Mouse (Mus musculus) C2C12 (cell line): ENCODE data around the gene Tspo2. TPM values are rescaled to one million over a fixed set of nuclear protein-coding genes. Genes with fewer than 3 reads are reported as not detected.

ENCODE experiments used
- H3K27me3 ChIP-seq: one replicate; pipeline ENCODE4 v1.6.1; 2011; ENCODE audit not compliant: control insufficient read depth, insufficient read depth, insufficient read length
- H3K36me3 ChIP-seq: one replicate; pipeline ENCODE4 v1.6.1; 2011; ENCODE audit not compliant: control insufficient read depth, insufficient read depth
- H3K4me3 ChIP-seq: one replicate; pipeline ENCODE4 v1.5.1; 2011; ENCODE audit warnings: mild to moderate bottlenecking, control low read depth; ENCODE audit not compliant: poor library complexity, insufficient read depth, severe bottlenecking
- H3K79me2 ChIP-seq: one replicate; pipeline ENCODE4 v1.6.1; 2011; ENCODE audit not compliant: control insufficient read depth, insufficient read depth
- H3K79me3 ChIP-seq: one replicate; pipeline ENCODE4 v1.6.1; 2011; ENCODE audit warnings: low read depth, control low read depth
- H3ac ChIP-seq: one replicate; pipeline ENCODE3; 2011; ENCODE audit warnings: low read depth; ENCODE audit not compliant: control insufficient read depth, insufficient read length
- CEBPB ChIP-seq: IDR thresholded peaks from one replicate; pipeline ENCODE4 v1.6.1; 2011; ENCODE audit warnings: low read depth, mild to moderate bottlenecking, control low read depth, moderate library complexity
- CTCF ChIP-seq: IDR thresholded peaks from one replicate; pipeline ENCODE4 v1.5.1; 2011; ENCODE audit not compliant: control insufficient read depth, insufficient read depth, insufficient read length
- FOSL1 ChIP-seq: IDR thresholded peaks from one replicate; pipeline ENCODE4 v1.8.0; 2011; ENCODE audit warnings: mild to moderate bottlenecking, low read length; ENCODE audit not compliant: poor library complexity, insufficient read depth, severe bottlenecking
- MAX ChIP-seq: IDR thresholded peaks from one replicate; pipeline ENCODE4 v1.6.1; 2011; ENCODE audit warnings: mild to moderate bottlenecking, control low read depth
- MYOD1 ChIP-seq: IDR thresholded peaks from one replicate; pipeline ENCODE4 v1.6.1; 2011; ENCODE audit warnings: low read depth; ENCODE audit not compliant: control insufficient read depth, insufficient read length
- MYOG ChIP-seq: IDR thresholded peaks from one replicate; pipeline ENCODE4 v1.6.1; 2011; ENCODE audit not compliant: control insufficient read depth, insufficient read length; ENCODE audit errors: extremely low read depth
- USF1 ChIP-seq: IDR thresholded peaks from one replicate; pipeline ENCODE4 v1.6.1; 2011; ENCODE audit warnings: low read depth, mild to moderate bottlenecking, control low read depth, moderate library complexity
- polyA plus RNA-seq: library from polyadenylated mRNA; unstranded; fragments of >200 nt; fragmentation: generic; extraction: Trizol; gene quantifications from one replicate; pipeline ENCODE4 v1.2.1, GENCODE M21; 2012; ENCODE audit warnings: missing spikeins

Gene Tspo2
- polyA plus RNA-seq, 1 experiment = not detected

- Histone ChIP-seq H3K79me2 (no peaks in the 10 kb centered on the region), H3K27me3 (no peaks in the 10 kb centered on the region), H3K36me3 (no peaks in the 10 kb centered on the region), H3K79me3 (no peaks in the 10 kb centered on the region), H3ac (no peak overlapping the region), H3K4me3 (no peak overlapping the region)
- TF ChIP-seq MAX (no peak), CEBPB (no peak), FOSL1 (no peak), MYOD1 (no peak), MYOG (no peak), USF1 (no peak), CTCF (no peak)
These were observed 24.2 kb downstream of the Tspo2 start for GRCm38 (mm10) chr17:48426991-48427750.

- TF ChIP-seq MYOG (no peak), MYOD1 (no peak), CEBPB (no peak), MAX (no peak), FOSL1 (no peak), CTCF (no peak), USF1 (no peak)
- H3K79me3 ChIP-seq = no peaks in the 10 kb centered on the region
- no peaks in the 10 kb centered on the region for H3K36me3 ChIP-seq
- no peaks in the 10 kb centered on the region for H3K79me2 ChIP-seq
- no peaks in the 10 kb centered on the region for H3K27me3 ChIP-seq
- no peak overlapping the region for H3K4me3 ChIP-seq
- no peak overlapping the region for H3ac ChIP-seq
These were observed 25.3 kb downstream of the Tspo2 start for GRCm38 (mm10) chr17:48425823-48426612.

GRCm38 (mm10) chr17:48424237-48424636 is 27.1 kb downstream of the Tspo2 start:
- no peak for TF ChIP-seq FOSL1
- TF ChIP-seq CTCF = no peak
- no peak for TF ChIP-seq MAX
- no peak for TF ChIP-seq MYOG
- no peak for TF ChIP-seq CEBPB
- no peak for TF ChIP-seq MYOD1
- TF ChIP-seq USF1 = no peak
- H3K36me3 ChIP-seq = no peaks in the 10 kb centered on the region
- H3K27me3 ChIP-seq = no peaks in the 10 kb centered on the region
- no peak overlapping the region for H3K4me3 ChIP-seq
- no peaks in the 10 kb centered on the region for H3K79me3 ChIP-seq
- H3K79me2 ChIP-seq = no peaks in the 10 kb centered on the region
- H3ac ChIP-seq = no peak overlapping the region

GRCm38 (mm10) chr17:48419571-48419970 is 31.8 kb downstream of the Tspo2 start:
- H3ac ChIP-seq = no peak overlapping the region
- H3K79me2 ChIP-seq = no peaks in the 10 kb centered on the region
- H3K36me3 ChIP-seq = peaks cover 17% of the 10 kb centered on the region
- TF ChIP-seq CEBPB = no peak
- TF ChIP-seq FOSL1 = no peak
- no peak for TF ChIP-seq MYOG
- no peak for TF ChIP-seq CTCF
- TF ChIP-seq USF1 = no peak
- no peaks in the 10 kb centered on the region for H3K27me3 ChIP-seq
- no peaks in the 10 kb centered on the region for H3K79me3 ChIP-seq
- no peak overlapping the region for H3K4me3 ChIP-seq

- Histone ChIP-seq H3K27me3 (no peaks in the 10 kb centered on the region), H3K79me2 (no peaks in the 10 kb centered on the region), H3ac (no peak overlapping the region), H3K79me3 (no peaks in the 10 kb centered on the region), H3K4me3 (no peak overlapping the region), H3K36me3 (peaks cover 17% of the 10 kb centered on the region)
- TF ChIP-seq FOSL1 (no peak), MAX (no peak), MYOD1 (no peak), USF1 (no peak), MYOG (no peak), CEBPB (no peak)
These were observed 32.5 kb downstream of the Tspo2 start for GRCm38 (mm10) chr17:48418781-48419180.

GRCm38 (mm10) chr17:48418174-48418573 is 33.1 kb downstream of the Tspo2 start:
- Histone ChIP-seq H3K79me2 (no peaks in the 10 kb centered on the region), H3K36me3 (peaks cover 17% of the 10 kb centered on the region), H3K27me3 (no peaks in the 10 kb centered on the region)

More at GRCm38 (mm10) chr17:48418174-48418573, 33.1 kb downstream of the Tspo2 start:
- H3K4me3 ChIP-seq = no peak overlapping the region
- TF ChIP-seq CTCF (no peak), USF1 (no peak), MAX (no peak), MYOG (no peak), CEBPB (no peak), FOSL1 (no peak), MYOD1 (no peak)
- no peaks in the 10 kb centered on the region for H3K79me3 ChIP-seq
- H3ac ChIP-seq = no peak overlapping the region
